Mouse (Mus musculus) neural tube, embryonic 13.5 days (tissue): Measurements from ENCODE around the gene Armcx2. TPM values are rescaled to one million over a fixed set of nuclear protein-coding genes. Genes with fewer than 3 reads are reported as not detected.
"Not testable (repeated sequence)": the region's sequence is repeated elsewhere in the genome, so short reads cannot be mapped to it uniquely, and the experiment has no call there.

Source experiments
- ATAC-seq: fragments of 200-750 bp; cut with Nextera tagmentation; 2 replicates; pipeline ENCODE4 v1.8.0; 2017; ENCODE audit warnings: low read depth, mild to moderate bottlenecking, moderate TSS enrichment, moderate library complexity
- H3K27ac ChIP-seq: fragments of 300-500 bp; sonication (generic); replicated peaks from 2 replicates; pipeline ENCODE4 v1.5.1; 2015; ENCODE audit warnings: moderate library complexity, mild to moderate bottlenecking, inconsistent platforms
- H3K27me3 ChIP-seq: fragments of 300-500 bp; sonication (generic); 2 replicates; pipeline ENCODE4 v1.6.1; 2015; ENCODE audit warnings: mild to moderate bottlenecking, inconsistent platforms
- H3K36me3 ChIP-seq: fragments of 300-500 bp; sonication (generic); 2 replicates; pipeline ENCODE4 v1.6.1; 2015; ENCODE audit warnings: mild to moderate bottlenecking, inconsistent platforms
- H3K4me1 ChIP-seq: fragments of 300-500 bp; sonication (generic); replicated peaks from 2 replicates; pipeline ENCODE4 v1.6.1; 2015; ENCODE audit warnings: inconsistent platforms
- H3K4me2 ChIP-seq: fragments of 300-500 bp; sonication (generic); 2 replicates; pipeline ENCODE4 v1.6.1; 2015; ENCODE audit warnings: inconsistent platforms, mild to moderate bottlenecking, moderate library complexity
- H3K4me3 ChIP-seq: fragments of 300-500 bp; sonication (generic); 2 replicates; pipeline ENCODE4 v1.5.1; 2015; ENCODE audit warnings: mild to moderate bottlenecking, inconsistent platforms
- H3K9ac ChIP-seq: fragments of 300-500 bp; sonication (generic); 2 replicates; pipeline ENCODE4 v1.6.1; 2015; ENCODE audit warnings: moderate library complexity, mild to moderate bottlenecking, inconsistent platforms
- H3K9me3 ChIP-seq: fragments of 300-500 bp; sonication (generic); 2 replicates; pipeline ENCODE4 v1.6.1; 2016; ENCODE audit warnings: inconsistent platforms
- WGBS: fragments of 180-500 bp; shearing (Covaris S2); methylation state at CpG from one replicate; pipeline ENCODE4 v1.1.7; 2015; 5-methylcytosine and 5-hydroxymethylcytosine counted together
- polyA plus RNA-seq: library from polyadenylated mRNA; unstranded; fragments of >200 nt; fragmentation: Nextera tagmentation; extraction: Ambion mirVana; gene quantifications from 2 replicates; pipeline ENCODE4 v1.2.1, GENCODE M21; 2015

The Armcx2 gene
- polyA plus RNA-seq, result 86.3 and 87.0 TPM in 2 replicates

DNA sequence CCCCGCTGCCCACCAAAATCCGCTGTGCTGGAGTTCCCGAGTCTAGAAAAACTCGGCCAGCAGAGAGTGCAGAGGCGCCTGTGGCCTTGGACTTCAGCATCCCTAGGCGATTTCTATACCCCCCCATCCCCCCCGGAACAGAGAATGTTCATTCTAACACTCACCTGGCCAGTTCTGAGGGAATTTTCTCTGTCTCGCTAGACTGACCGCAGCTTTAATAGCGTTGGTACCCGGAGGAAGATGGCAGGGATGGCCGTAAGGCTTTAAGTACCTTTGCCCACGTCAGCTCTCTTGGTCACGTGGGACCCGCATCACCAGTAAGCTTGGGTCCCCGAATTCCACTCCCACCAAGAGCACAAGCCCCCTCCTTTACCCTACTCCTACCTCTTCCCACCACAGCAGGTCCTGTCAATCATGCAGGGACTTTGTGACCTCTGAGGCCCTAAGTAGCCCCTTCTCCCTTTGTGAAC, at the start of gene Armcx2:
TSS of gene Armcx2 (minus strand) at position 467 of the 470 bp plus-strand sequence.
- peaks cover 20% of the 10 kb centered on the region for H3K27me3 ChIP-seq
- H3K4me1 ChIP-seq, result peaks cover 17% of the 10 kb centered on the region
- peak within 1 kb of the TSS; percentile 83 for H3K9ac ChIP-seq
- H3K27ac ChIP-seq, result peak within 1 kb of the TSS; percentile 88
- peak; percentile 87 for ATAC-seq
- peak within 1 kb of the TSS; percentile 64 for H3K4me2 ChIP-seq
- peaks cover 23% of the 10 kb centered on the region for H3K36me3 ChIP-seq
- no peaks in the 10 kb centered on the region for H3K9me3 ChIP-seq
- WGBS, result 13% methylated on average over 16 of the region's 16 CpGs
- peak within 1 kb of the TSS; percentile 60 for H3K4me3 ChIP-seq

- ATAC-seq, result no peak
- 82% methylated on average over 4 of the region's 4 CpGs for whole genome bisulfite sequencing
- Histone ChIP-seq H3K4me2 (no peak overlapping the region), H3K4me3 (no peak overlapping the region), H3K36me3 (no peaks in the 10 kb centered on the region), H3K4me1 (no peaks in the 10 kb centered on the region), H3K9me3 (no peaks in the 10 kb centered on the region), H3K27me3 (peaks cover 6% of the 10 kb centered on the region), H3K9ac (no peak overlapping the region), H3K27ac (no peak overlapping the region)
Measured at GRCm38 (mm10) chrX:134849662-134850061, 40.6 kb upstream of the Armcx2 start.

DNA sequence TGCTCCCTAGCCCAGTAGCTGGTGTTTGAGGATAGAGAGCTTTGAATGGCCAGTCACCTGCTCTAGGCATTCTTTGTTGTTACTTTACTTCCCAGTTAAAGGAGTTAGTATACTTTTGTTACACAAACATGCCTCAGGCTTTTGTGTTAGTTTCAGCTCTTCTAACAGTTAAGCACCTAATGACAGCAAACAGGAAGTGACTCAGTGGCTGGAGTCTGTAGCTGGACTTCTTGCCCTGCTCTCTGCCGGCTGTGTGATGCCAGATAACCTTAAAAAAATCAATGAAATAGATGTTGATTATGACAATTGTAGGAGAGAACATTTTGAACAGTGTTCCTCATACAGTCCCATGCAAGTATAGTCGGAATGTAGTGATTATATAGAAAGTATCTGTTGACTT, 35.4 kb upstream of the Armcx2 start:
- ATAC-seq, result no peak
- Histone ChIP-seq H3K9ac (no peak overlapping the region), H3K27ac (no peak overlapping the region), H3K4me3 (no peak overlapping the region), H3K9me3 (no peaks in the 10 kb centered on the region), H3K27me3 (peaks cover 9% of the 10 kb centered on the region), H3K36me3 (no peaks in the 10 kb centered on the region), H3K4me1 (no peaks in the 10 kb centered on the region), H3K4me2 (no peak overlapping the region)
- WGBS, result 64% methylated on average over 2 of the region's 2 CpGs

DNA sequence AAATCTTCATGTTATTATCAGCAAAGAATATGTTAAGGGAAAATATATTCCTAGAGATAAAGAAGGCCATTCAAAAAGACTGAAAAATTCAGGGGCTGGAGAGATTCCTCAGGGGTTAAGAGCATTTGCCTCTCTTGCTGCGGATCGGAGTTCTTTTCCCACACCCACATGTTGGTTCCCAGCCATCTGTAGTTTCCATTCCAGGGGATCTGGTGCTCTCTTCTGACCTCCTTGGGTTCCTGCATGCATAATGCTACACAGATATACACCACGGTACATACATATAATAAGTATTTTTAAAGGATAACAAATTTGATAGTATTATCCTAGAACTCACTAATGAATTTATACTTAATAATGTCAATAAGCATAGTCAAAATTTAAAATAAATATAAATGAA, 21.5 kb upstream of the Armcx2 start:
- Histone ChIP-seq H3K4me2 (no peak overlapping the region), H3K4me3 (no peak overlapping the region), H3K36me3 (no peaks in the 10 kb centered on the region), H3K9me3 (no peaks in the 10 kb centered on the region), H3K27me3 (no peaks in the 10 kb centered on the region), H3K9ac (no peak overlapping the region), H3K4me1 (no peaks in the 10 kb centered on the region), H3K27ac (no peak overlapping the region)
- 67% methylated on average over 3 of the region's 3 CpGs for WGBS
- no peak for ATAC-seq

- Histone ChIP-seq H3K9me3 (no peaks in the 10 kb centered on the region), H3K27ac (peak overlapping the region; percentile 88), H3K4me3 (peak overlapping the region; percentile 60), H3K9ac (peak overlapping the region; percentile 83), H3K36me3 (peaks cover 23% of the 10 kb centered on the region), H3K4me2 (peak overlapping the region; percentile 64), H3K4me1 (peaks cover 17% of the 10 kb centered on the region), H3K27me3 (peaks cover 20% of the 10 kb centered on the region)
- 27% methylated on average over 28 of the region's 28 CpGs for WGBS
- peak; percentile 84 for ATAC-seq
Measured at GRCm38 (mm10) chrX:134807833-134808754, 927 bp downstream of the Armcx2 start.

DNA sequence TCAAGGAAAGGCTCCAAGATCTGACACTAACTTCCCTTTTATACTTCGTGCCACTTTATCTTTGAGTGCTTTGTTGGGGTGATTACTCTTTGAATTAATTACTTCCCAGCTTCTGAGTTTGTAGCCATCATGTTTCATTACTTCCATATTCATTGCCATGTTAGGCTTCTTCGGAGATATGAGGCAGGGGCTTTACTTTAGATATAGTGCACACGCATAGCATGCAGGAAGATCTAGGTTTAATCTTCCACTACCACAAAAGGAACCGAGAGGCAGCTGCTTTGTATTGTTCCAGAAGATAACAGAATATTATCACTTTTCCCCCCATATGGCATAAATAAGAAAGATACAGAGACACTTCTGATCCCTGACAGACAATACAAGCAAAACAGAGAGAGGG, 21.3 kb downstream of the Armcx2 start:
- Histone ChIP-seq H3K27ac (no peak overlapping the region), H3K9me3 (no peaks in the 10 kb centered on the region), H3K4me2 (no peak overlapping the region), H3K4me1 (no peaks in the 10 kb centered on the region), H3K27me3 (peaks cover 19% of the 10 kb centered on the region), H3K36me3 (no peaks in the 10 kb centered on the region), H3K4me3 (no peak overlapping the region), H3K9ac (no peak overlapping the region)
- 85% methylated on average over 4 of the region's 4 CpGs for WGBS
- ATAC-seq, result no peak

- H3K9me3 ChIP-seq, H3K27ac ChIP-seq: not testable (repeated sequence)
- 30% methylated on average over 4 of the region's 4 CpGs for WGBS
Measured at GRCm38 (mm10) chrX:134763428-134764198, 45.4 kb downstream of the Armcx2 start.

GRCm38 (mm10) chrX:134757293-134757995, 51.6 kb downstream of the Armcx2 start:
- 28% methylated on average over 10 of the region's 13 CpGs for WGBS
- no peaks in the 10 kb centered on the region for H3K36me3 ChIP-seq
- H3K27ac ChIP-seq, result peak overlapping the region; percentile 74

More at GRCm38 (mm10) chrX:134763428-134764198, 45.4 kb downstream of the Armcx2 start:
- not testable (repeated sequence) for H3K9ac ChIP-seq, H3K4me1 ChIP-seq, H3K4me3 ChIP-seq, ATAC-seq, H3K36me3 ChIP-seq, H3K27me3 ChIP-seq, H3K4me2 ChIP-seq

GRCm38 (mm10) chrX:134756434-134757292, 52.4 kb downstream of the Armcx2 start, which contains the start of gene Armcx3:
Gene Armcx3 (plus strand): TSS chrX:134756595.
- 21% methylated on average over 46 of the region's 46 CpGs for WGBS
- peaks cover 19% of the 10 kb centered on the region for H3K27me3 ChIP-seq
- ATAC-seq, result peak; percentile 93

More at GRCm38 (mm10) chrX:134757293-134757995, 51.6 kb downstream of the Armcx2 start:
- peaks cover 7% of the 10 kb centered on the region for H3K4me1 ChIP-seq
- H3K27me3 ChIP-seq, result peaks cover 15% of the 10 kb centered on the region
- H3K4me2 ChIP-seq, result peak overlapping the region; percentile 57
- peak overlapping the region; percentile 55 for H3K4me3 ChIP-seq
- ATAC-seq, result peak; percentile 37; the same call in 1 of the 2 replicates
- H3K9me3 ChIP-seq, result no peaks in the 10 kb centered on the region
- peak overlapping the region; percentile 74 for H3K9ac ChIP-seq

More at GRCm38 (mm10) chrX:134756434-134757292, 52.4 kb downstream of the Armcx2 start, which contains the start of gene Armcx3:
- Histone ChIP-seq H3K4me1 (peaks cover 7% of the 10 kb centered on the region), H3K4me3 (peak within 1 kb of the TSS; percentile 55), H3K36me3 (no peaks in the 10 kb centered on the region), H3K27ac (peak within 1 kb of the TSS; percentile 74), H3K9ac (peak within 1 kb of the TSS; percentile 74), H3K9me3 (no peaks in the 10 kb centered on the region), H3K4me2 (peak within 1 kb of the TSS; percentile 57)
